Mouse (Mus musculus) embryonic facial prominence, embryonic 15.5 days (tissue): ENCODE data around the gene Hs6st1. TPM values are rescaled to one million over a fixed set of nuclear protein-coding genes. Genes with fewer than 3 reads are reported as not detected.
A peak's percentile ranks its signal among the peaks of the same experiment; 100 is the strongest.

Experiments
- ATAC-seq: fragments of 200-750 bp; cut with Nextera tagmentation; 2 replicates; pipeline ENCODE4 v1.8.0; 2017; ENCODE audit warnings: low read depth, moderate TSS enrichment; ENCODE audit not compliant: insufficient number of reproducible peaks, low FRiP score, low TSS enrichment
- H3K27ac ChIP-seq: fragments of 300-500 bp; sonication (generic); replicated peaks from 2 replicates; pipeline ENCODE4 v1.5.1; 2015; ENCODE audit warnings: mild to moderate bottlenecking, inconsistent platforms
- H3K27me3 ChIP-seq: fragments of 300-500 bp; sonication (generic); 2 replicates; pipeline ENCODE4 v1.6.1; 2015; ENCODE audit warnings: inconsistent platforms
- H3K36me3 ChIP-seq: fragments of 300-500 bp; sonication (generic); 2 replicates; pipeline ENCODE4 v1.6.1; 2015; ENCODE audit warnings: mild to moderate bottlenecking, inconsistent platforms
- H3K4me1 ChIP-seq: fragments of 300-500 bp; sonication (generic); 2 replicates; pipeline ENCODE4 v1.6.1; 2015; ENCODE audit warnings: inconsistent platforms
- H3K4me2 ChIP-seq: fragments of 300-500 bp; sonication (generic); replicated peaks from 2 replicates; pipeline ENCODE4 v1.6.1; 2015; ENCODE audit warnings: mild to moderate bottlenecking, inconsistent platforms
- H3K4me3 ChIP-seq: fragments of 300-500 bp; sonication (generic); replicated peaks from 2 replicates; pipeline ENCODE4 v1.5.1; 2015; ENCODE audit warnings: mild to moderate bottlenecking, inconsistent platforms
- H3K9ac ChIP-seq: fragments of 300-500 bp; sonication (generic); 2 replicates; pipeline ENCODE4 v1.6.1; 2015; ENCODE audit warnings: inconsistent platforms
- H3K9me3 ChIP-seq: fragments of 300-500 bp; sonication (generic); replicated peaks from 2 replicates; pipeline ENCODE4 v1.6.1; 2016; ENCODE audit warnings: inconsistent platforms
- WGBS: fragments of 180-500 bp; shearing (Covaris S2); methylation state at CpG from one replicate; pipeline ENCODE4 v1.1.7; 2015; 5-methylcytosine and 5-hydroxymethylcytosine counted together
- polyA plus RNA-seq: library from polyadenylated mRNA; unstranded; fragments of >200 nt; fragmentation: Nextera tagmentation; extraction: Ambion mirVana; gene quantifications from 2 replicates; pipeline ENCODE4 v1.2.1, GENCODE M21; 2015

Gene Hs6st1
- polyA plus RNA-seq, 1 experiment from 2014 or later = 8.3 TPM

- peaks cover 39% of the 10 kb centered on the region for H3K4me1 ChIP-seq
- no peak overlapping the region for H3K9ac ChIP-seq
- no peak overlapping the region for H3K4me3 ChIP-seq
- H3K4me2 ChIP-seq = no peak overlapping the region
- 28% methylated on average over 1 of the region's 1 CpGs for WGBS
- no peaks in the 10 kb centered on the region for H3K27me3 ChIP-seq
- peak overlapping the region; percentile 72 for H3K27ac ChIP-seq
- ATAC-seq = no peak
- peaks cover 25% of the 10 kb centered on the region; the same call in 1 of the 2 replicates for H3K36me3 ChIP-seq
- no peaks in the 10 kb centered on the region for H3K9me3 ChIP-seq
Observed at GRCm38 (mm10) chr1:36089481-36089880, 21.3 kb downstream of the Hs6st1 start.

- H3K9me3 ChIP-seq = no peaks in the 10 kb centered on the region
- no peaks in the 10 kb centered on the region for H3K27me3 ChIP-seq
- H3K9ac ChIP-seq = no peak overlapping the region
- H3K4me1 ChIP-seq = peaks cover 43% of the 10 kb centered on the region
- no peak overlapping the region for H3K4me2 ChIP-seq
- H3K27ac ChIP-seq = peak overlapping the region; percentile 60
- no peak for ATAC-seq
- H3K4me3 ChIP-seq = no peak overlapping the region
- H3K36me3 ChIP-seq = peaks cover 20% of the 10 kb centered on the region; the same call in 1 of the 2 replicates
- WGBS = 55% methylated on average over 6 of the region's 6 CpGs
Observed at GRCm38 (mm10) chr1:36090011-36090721, 22.0 kb downstream of the Hs6st1 start.

GRCm38 (mm10) chr1:36090722-36091110 lies 22.5 kb downstream of the Hs6st1 start:
- WGBS = 88% methylated on average over 4 of the region's 4 CpGs
- Histone ChIP-seq H3K27me3 (no peaks in the 10 kb centered on the region), H3K4me2 (no peak overlapping the region), H3K36me3 (peaks cover 15% of the 10 kb centered on the region; the same call in 1 of the 2 replicates), H3K9ac (no peak overlapping the region), H3K9me3 (no peaks in the 10 kb centered on the region), H3K27ac (no peak overlapping the region), H3K4me3 (no peak overlapping the region), H3K4me1 (peaks cover 49% of the 10 kb centered on the region)
- no peak for ATAC-seq

- Histone ChIP-seq H3K27ac (no peak overlapping the region), H3K9me3 (no peaks in the 10 kb centered on the region), H3K4me2 (no peak overlapping the region), H3K4me1 (peaks cover 54% of the 10 kb centered on the region), H3K4me3 (no peak overlapping the region), H3K27me3 (no peaks in the 10 kb centered on the region), H3K36me3 (peaks cover 13% of the 10 kb centered on the region; the same call in 1 of the 2 replicates), H3K9ac (no peak overlapping the region)
- no peak for ATAC-seq
- 89% methylated on average over 6 of the region's 6 CpGs for WGBS
Observed at GRCm38 (mm10) chr1:36091246-36091645, 23.0 kb downstream of the Hs6st1 start.

GRCm38 (mm10) chr1:36093741-36094140 lies 25.5 kb downstream of the Hs6st1 start:
- Histone ChIP-seq H3K4me1 (peaks cover 38% of the 10 kb centered on the region), H3K27me3 (no peaks in the 10 kb centered on the region), H3K9me3 (no peaks in the 10 kb centered on the region), H3K9ac (no peak overlapping the region), H3K4me3 (no peak overlapping the region), H3K4me2 (no peak overlapping the region), H3K36me3 (peaks cover 13% of the 10 kb centered on the region; the same call in 1 of the 2 replicates), H3K27ac (no peak overlapping the region)
- 92% methylated on average over 8 of the region's 8 CpGs for WGBS
- ATAC-seq = no peak

GRCm38 (mm10) chr1:36095423-36096272 lies 27.4 kb downstream of the Hs6st1 start:
- Histone ChIP-seq H3K36me3 (peaks cover 13% of the 10 kb centered on the region; the same call in 1 of the 2 replicates), H3K9me3 (no peaks in the 10 kb centered on the region), H3K9ac (no peak overlapping the region), H3K4me3 (no peak overlapping the region), H3K27ac (0 out of 2 replicates have a peak overlapping the region, but pooled peaks have one; percentile 44), H3K4me2 (no peak overlapping the region), H3K4me1 (peaks cover 18% of the 10 kb centered on the region), H3K27me3 (no peaks in the 10 kb centered on the region)
- WGBS = 59% methylated on average over 12 of the region's 12 CpGs
- ATAC-seq = no peak

- H3K9me3 ChIP-seq = no peaks in the 10 kb centered on the region
Observed at GRCm38 (mm10) chr1:36098432-36098831, 30.2 kb downstream of the Hs6st1 start.

GRCm38 (mm10) chr1:36100371-36100770 lies 32.2 kb downstream of the Hs6st1 start:
- ATAC-seq = no peak
- Histone ChIP-seq H3K4me1 (peaks cover 8% of the 10 kb centered on the region), H3K4me2 (no peak overlapping the region), H3K27ac (no peak overlapping the region), H3K9ac (no peak overlapping the region), H3K4me3 (no peak overlapping the region), H3K9me3 (no peaks in the 10 kb centered on the region), H3K36me3 (peaks cover 31% of the 10 kb centered on the region), H3K27me3 (no peaks in the 10 kb centered on the region)
- WGBS = 87% methylated on average over 3 of the region's 3 CpGs

More at GRCm38 (mm10) chr1:36098432-36098831, 30.2 kb downstream of the Hs6st1 start:
- ATAC-seq = no peak
- 85% methylated on average over 4 of the region's 4 CpGs for WGBS
- H3K4me1 ChIP-seq = peaks cover 15% of the 10 kb centered on the region
- H3K4me3 ChIP-seq = no peak overlapping the region
- H3K27me3 ChIP-seq = no peaks in the 10 kb centered on the region
- H3K36me3 ChIP-seq = peaks cover 19% of the 10 kb centered on the region
- no peak overlapping the region for H3K27ac ChIP-seq
- no peak overlapping the region for H3K4me2 ChIP-seq
- H3K9ac ChIP-seq = no peak overlapping the region

GRCm38 (mm10) chr1:36105917-36106706 lies 37.9 kb downstream of the Hs6st1 start:
- Histone ChIP-seq H3K9me3 (no peaks in the 10 kb centered on the region), H3K4me2 (no peak overlapping the region), H3K27ac (no peak overlapping the region), H3K9ac (no peak overlapping the region), H3K36me3 (peaks cover 45% of the 10 kb centered on the region), H3K27me3 (no peaks in the 10 kb centered on the region), H3K4me1 (no peaks in the 10 kb centered on the region), H3K4me3 (no peak overlapping the region)
- WGBS = 79% methylated on average over 11 of the region's 11 CpGs
- no peak for ATAC-seq

GRCm38 (mm10) chr1:36109987-36110386 lies 41.8 kb downstream of the Hs6st1 start:
- WGBS = 84% methylated on average over 4 of the region's 4 CpGs
- H3K4me3 ChIP-seq = no peak overlapping the region
- H3K27ac ChIP-seq = no peak overlapping the region
- no peaks in the 10 kb centered on the region for H3K4me1 ChIP-seq
- H3K9ac ChIP-seq = no peak overlapping the region
- H3K9me3 ChIP-seq = no peaks in the 10 kb centered on the region
- H3K4me2 ChIP-seq = no peak overlapping the region
- H3K27me3 ChIP-seq = no peaks in the 10 kb centered on the region
- H3K36me3 ChIP-seq = peaks cover 18% of the 10 kb centered on the region
- no peak for ATAC-seq

- H3K4me3 ChIP-seq = no peak overlapping the region
- WGBS = 88% methylated on average over 3 of the region's 3 CpGs
- no peak overlapping the region for H3K27ac ChIP-seq
Observed at GRCm38 (mm10) chr1:36112665-36113064, 44.5 kb downstream of the Hs6st1 start.

More at GRCm38 (mm10) chr1:36112665-36113064, 44.5 kb downstream of the Hs6st1 start:
- Histone ChIP-seq H3K4me2 (no peak overlapping the region), H3K9ac (no peak overlapping the region), H3K27me3 (no peaks in the 10 kb centered on the region), H3K36me3 (no peaks in the 10 kb centered on the region), H3K9me3 (no peaks in the 10 kb centered on the region), H3K4me1 (no peaks in the 10 kb centered on the region)
- ATAC-seq = no peak
